Mouse (Mus musculus) megakaryocyte, embryonic 14.5 days (primary cell): ENCODE results near the gene Myo6.

Experiments used
- FLI1 ChIP-seq: IDR thresholded peaks from 2 replicates; pipeline ENCODE4 v1.6.1; 2012; ENCODE audit warnings: low read length, inconsistent platforms, mixed read lengths
- GATA1 ChIP-seq: IDR thresholded peaks from 3 replicates; pipeline ENCODE4 v1.6.1; 2012; ENCODE audit warnings: mixed read lengths, low read length, inconsistent platforms, borderline replicate concordance

GRCm38 (mm10) chr9:80340927-80341326 is 176.1 kb downstream of the Myo6 start:
- TF ChIP-seq GATA1 (no peak), FLI1 (no peak)
